Mouse (Mus musculus): Measurements from ENCODE around the gene Ccdc138. TPM values are rescaled to one million over a fixed set of nuclear protein-coding genes. Genes with fewer than 3 reads are reported as not detected.
A peak's percentile ranks its signal among the peaks of the same experiment; 100 is the strongest.

Gene Ccdc138
- polyA plus RNA-seq, 1 experiment from 2014 or later: 9.2 TPM

GRCm38 (mm10) chr10:58619266-58619665, 121.5 kb downstream of the Ccdc138 start:
- H3K9ac ChIP-seq (ENCODE audit: low read depth, low read length): no peak overlapping the region
- no peaks in the 10 kb centered on the region for H3K27me3 ChIP-seq (replicated peaks; ENCODE audit: control insufficient read depth, insufficient read depth, low read length)
- H3K4me3 ChIP-seq (ENCODE audit: low read length): no peak overlapping the region
- H3K27ac ChIP-seq (ENCODE audit: low read depth, low read length): no peak overlapping the region
- no peaks in the 10 kb centered on the region for H3K9me3 ChIP-seq (ENCODE audit: control insufficient read depth, low read length)
- H3K4me1 ChIP-seq (ENCODE audit: control insufficient read depth, insufficient read depth, low read depth, low read length): no peaks in the 10 kb centered on the region; the same call in 1 of the 2 replicates
- peak; percentile 46; the same call in 1 of the 2 replicates for ATAC-seq
- no peak overlapping the region for H3K4me2 ChIP-seq (ENCODE audit: low read length)
- H3K36me3 ChIP-seq (ENCODE audit: control insufficient read depth, insufficient read depth, low read length): no peaks in the 10 kb centered on the region
- 59% methylated on average over 4 of the region's 4 CpGs for WGBS

DNA sequence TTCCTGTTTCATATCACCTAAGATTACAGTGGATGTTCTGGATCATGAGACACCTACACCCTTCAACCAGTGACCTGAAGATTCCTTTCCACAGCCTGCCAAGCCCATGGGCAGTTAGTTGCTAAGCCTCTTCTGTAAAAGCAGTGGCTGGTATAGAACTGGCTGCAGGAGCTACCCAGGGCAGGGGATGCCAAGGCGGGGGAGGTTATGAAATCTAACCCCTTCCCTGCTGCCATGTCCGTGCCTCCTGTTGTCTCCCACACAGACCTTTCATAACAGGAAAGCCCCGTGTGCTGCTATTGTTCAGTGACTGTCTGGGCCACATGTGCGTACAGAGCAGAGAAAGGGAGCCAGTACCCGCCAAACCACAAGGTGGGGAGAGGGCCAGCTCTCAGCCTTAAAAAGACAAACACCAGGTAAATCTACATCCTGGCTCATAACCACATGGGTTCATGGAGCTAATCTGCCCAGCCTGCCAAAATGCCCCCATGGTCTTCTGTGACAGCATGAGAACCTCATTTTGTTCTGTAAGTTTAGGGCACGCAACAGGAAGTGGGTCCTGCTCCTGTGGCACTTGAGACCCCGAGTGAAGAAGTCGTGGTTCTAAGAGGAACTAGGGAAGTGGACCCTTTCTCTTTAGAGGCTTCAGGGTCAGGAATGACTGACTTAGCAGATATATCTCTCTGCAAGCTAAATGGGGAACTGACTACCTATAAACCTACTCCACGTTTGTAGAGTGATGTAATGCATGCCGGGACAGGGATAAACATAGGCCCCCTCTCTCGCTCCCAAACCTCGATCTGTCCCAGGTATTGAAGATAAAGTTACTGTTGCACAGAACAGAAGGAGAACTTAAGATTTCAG, 127.3 kb downstream of the Ccdc138 start:
- Histone ChIP-seq H3K27me3 (replicated peaks; ENCODE audit: control insufficient read depth, insufficient read depth, low read length) (no peaks in the 10 kb centered on the region), H3K9ac (ENCODE audit: low read depth, low read length) (no peak overlapping the region), H3K36me3 (ENCODE audit: control insufficient read depth, insufficient read depth, low read length) (no peaks in the 10 kb centered on the region), H3K4me3 (ENCODE audit: low read length) (no peak overlapping the region), H3K9me3 (ENCODE audit: control insufficient read depth, low read length) (no peaks in the 10 kb centered on the region), H3K4me1 (ENCODE audit: control insufficient read depth, insufficient read depth, low read depth, low read length) (no peaks in the 10 kb centered on the region), H3K4me2 (ENCODE audit: low read length) (no peak overlapping the region), H3K27ac (ENCODE audit: low read depth, low read length) (no peak overlapping the region)
- 77% methylated on average over 12 of the region's 12 CpGs for whole genome bisulfite sequencing
- ATAC-seq: no peak

Other genes starting within 250 kb of the Ccdc138 start
- 61.2 and 72.2 TPM in 2 replicates for gene Gcc2, start 242.5 kb upstream of the Ccdc138 start, polyA plus RNA-seq (2015; fragmentation: Nextera tagmentation; extraction: Ambion mirVana)
- 60.0 and 61.0 TPM in 2 replicates for gene Lims1, start 174.5 kb upstream of the Ccdc138 start, polyA plus RNA-seq (2015; fragmentation: Nextera tagmentation; extraction: Ambion mirVana)
- gene Ranbp2, start 51.0 kb upstream of the Ccdc138 start, polyA plus RNA-seq (2015; fragmentation: Nextera tagmentation; extraction: Ambion mirVana): 12.5 and 14.1 TPM in 2 replicates
- 0.15 and 0.56 TPM in 2 replicates for gene Edar, start 177.7 kb downstream of the Ccdc138 start, polyA plus RNA-seq (2015; fragmentation: Nextera tagmentation; extraction: Ambion mirVana)
- gene Gm17542, start 220.3 kb downstream of the Ccdc138 start, polyA plus RNA-seq (2015; fragmentation: Nextera tagmentation; extraction: Ambion mirVana): not detected in 2 replicates